Mouse (Mus musculus) hindbrain, postnatal 0 days (tissue): ENCODE data around the gene Olfr1023. TPM values are rescaled to one million over a fixed set of nuclear protein-coding genes. Genes with fewer than 3 reads are reported as not detected.

Experiments used
- ATAC-seq: fragments of 200-750 bp; cut with Nextera tagmentation; 2 replicates; pipeline ENCODE4 v1.8.0; 2017; ENCODE audit warnings: mild to moderate bottlenecking, moderate TSS enrichment, moderate library complexity
- DNase-seq: peaks from one replicate; pipeline ENCODE4 v3.0.0-alpha.2; 2015; ENCODE audit warnings: low spot score
- H3K27ac ChIP-seq: fragments of 300-500 bp; sonication (generic); 2 replicates; pipeline ENCODE4 v1.5.1; 2014; ENCODE audit warnings: mild to moderate bottlenecking
- H3K27me3 ChIP-seq: fragments of 300-500 bp; sonication (generic); 2 replicates; pipeline ENCODE4 v1.6.1; 2014; ENCODE audit warnings: low read length, mixed read lengths; ENCODE audit not compliant: insufficient read depth
- H3K36me3 ChIP-seq: fragments of 300-500 bp; sonication (generic); 2 replicates; pipeline ENCODE4 v1.6.1; 2014; ENCODE audit warnings: low read length, mixed read lengths; ENCODE audit not compliant: insufficient read depth
- H3K4me1 ChIP-seq: fragments of 300-500 bp; sonication (generic); 2 replicates; pipeline ENCODE4 v1.6.1; 2014; ENCODE audit warnings: antibody characterized with exemption, low read length, mixed read lengths; ENCODE audit not compliant: insufficient read depth
- H3K4me2 ChIP-seq: fragments of 300-500 bp; sonication (generic); 2 replicates; pipeline ENCODE4 v1.6.1; 2014; ENCODE audit warnings: low read depth, mild to moderate bottlenecking, low read length, moderate library complexity, mixed read lengths
- H3K4me3 ChIP-seq: fragments of 300-500 bp; sonication (generic); 2 replicates; pipeline ENCODE4 v1.5.1; 2014; ENCODE audit warnings: low read length
- H3K9ac ChIP-seq: fragments of 300-500 bp; sonication (generic); replicated peaks from 2 replicates; pipeline ENCODE4 v1.6.1; 2014; ENCODE audit warnings: mild to moderate bottlenecking, low read length, moderate library complexity, mixed read lengths
- H3K9me3 ChIP-seq: fragments of 300-500 bp; sonication (generic); 2 replicates; pipeline ENCODE4 v1.6.1; 2016; ENCODE audit warnings: low read length, mixed read lengths
- CTCF ChIP-seq: IDR thresholded peaks from 2 replicates; pipeline ENCODE4 v1.5.1; 2016; ENCODE audit warnings: antibody characterized with exemption, control low read depth, low read depth
- WGBS: fragments of 180-500 bp; shearing (Covaris S2); extraction: QIAGEN DNeasy Blood & Tissue Kit; methylation state at CpG from one replicate; pipeline ENCODE4 v1.1.7; 2014; 5-methylcytosine and 5-hydroxymethylcytosine counted together
- polyA plus RNA-seq: library from polyadenylated mRNA; unstranded; fragments of >200 nt; fragmentation: Nextera tagmentation; extraction: Ambion mirVana; gene quantifications from 2 replicates; pipeline ENCODE4 v1.2.1, GENCODE M21; 2015
- total RNA-seq: library from RNA; depleted of rRNA; stranded (reverse); fragments of >200 nt; gene quantifications from 2 replicates; pipeline ENCODE4 v1.2.3, GENCODE M21; 2014; rRNA removed

The Olfr1023 gene
- total and polyA plus RNA-seq, 2 experiments from 2014 or later: not detected

DNA sequence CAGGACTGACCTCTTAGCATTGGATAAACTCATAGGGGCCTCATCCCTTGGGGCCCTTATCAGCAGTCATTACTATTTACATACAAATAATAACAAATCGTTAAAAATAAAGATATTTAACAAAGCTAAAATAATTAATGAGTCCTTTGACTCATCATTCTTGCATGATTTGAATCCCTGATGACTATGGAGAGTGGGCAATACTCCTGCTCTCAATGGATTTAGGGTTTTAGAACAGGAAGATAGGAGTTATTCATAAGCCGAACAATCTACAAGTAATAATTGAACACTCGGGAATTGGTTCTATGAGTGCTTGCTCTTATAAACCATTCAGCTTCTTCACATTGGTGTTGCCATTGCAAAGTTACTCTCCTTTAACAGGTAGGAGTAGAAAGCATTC is 35.8 kb downstream of the Olfr1023 start, which contains the start of gene Olfr1026:
Gene Olfr1026 (plus strand): TSS at position 301 of the 400 bp plus-strand sequence.
- no peak for DNase-seq
- whole genome bisulfite sequencing: 93% methylated on average over 3 of the region's 3 CpGs
- H3K4me1 ChIP-seq: no peaks in the 10 kb centered on the region
- H3K4me3 ChIP-seq: no peak within 1 kb of the TSS
- no peaks in the 10 kb centered on the region for H3K27me3 ChIP-seq
- no peak within 1 kb of the TSS for H3K4me2 ChIP-seq
- ATAC-seq: no peak
- H3K9ac ChIP-seq: no peak within 1 kb of the TSS
- no peak for TF ChIP-seq CTCF
- H3K27ac ChIP-seq: no peak within 1 kb of the TSS
- no peaks in the 10 kb centered on the region for H3K36me3 ChIP-seq
- no peaks in the 10 kb centered on the region for H3K9me3 ChIP-seq

Other genes with a start within 250 kb of the Olfr1023 start
- gene Olfr1002, start 234.9 kb upstream of the Olfr1023 start, total RNA-seq: not detected in 2 replicates
- not detected in 2 replicates for gene Olfr1002, start 234.9 kb upstream of the Olfr1023 start, polyA plus RNA-seq
- not detected in 2 replicates for gene Olfr154, start 221.2 kb upstream of the Olfr1023 start, total RNA-seq
- not detected in 2 replicates for gene Olfr154, start 221.2 kb upstream of the Olfr1023 start, polyA plus RNA-seq
- not detected in 2 replicates for gene Olfr1006, start 206.9 kb upstream of the Olfr1023 start, total RNA-seq
- not detected in 2 replicates for gene Olfr1006, start 206.9 kb upstream of the Olfr1023 start, polyA plus RNA-seq
- gene Olfr1008, start 196.2 kb upstream of the Olfr1023 start, total RNA-seq: not detected in 2 replicates
- not detected in 2 replicates for gene Olfr1008, start 196.2 kb upstream of the Olfr1023 start, polyA plus RNA-seq
- gene Olfr1009, start 170.2 kb upstream of the Olfr1023 start, total RNA-seq: not detected in 2 replicates
- gene Olfr1009, start 170.2 kb upstream of the Olfr1023 start, polyA plus RNA-seq: not detected in 2 replicates
- gene Olfr1012, start 122.9 kb upstream of the Olfr1023 start, total RNA-seq: not detected in 2 replicates
- gene Olfr1012, start 122.9 kb upstream of the Olfr1023 start, polyA plus RNA-seq: not detected in 2 replicates
- gene Olfr1013, start 118.5 kb upstream of the Olfr1023 start, total RNA-seq: not detected in 2 replicates
- gene Olfr1013, start 118.5 kb upstream of the Olfr1023 start, polyA plus RNA-seq: not detected in 2 replicates
- gene Olfr1014, start 112.9 kb upstream of the Olfr1023 start, total RNA-seq: not detected in 2 replicates
- not detected in 2 replicates for gene Olfr1014, start 112.9 kb upstream of the Olfr1023 start, polyA plus RNA-seq
- not detected in 2 replicates for gene Olfr1015, start 103.6 kb upstream of the Olfr1023 start, total RNA-seq
- not detected in 2 replicates for gene Olfr1015, start 103.6 kb upstream of the Olfr1023 start, polyA plus RNA-seq
- not detected in 2 replicates for gene Olfr1016, start 83.1 kb upstream of the Olfr1023 start, total RNA-seq
- not detected in 2 replicates for gene Olfr1016, start 83.1 kb upstream of the Olfr1023 start, polyA plus RNA-seq
- not detected in 2 replicates for gene Olfr1018, start 67.2 kb upstream of the Olfr1023 start, total RNA-seq
- not detected in 2 replicates for gene Olfr1018, start 67.2 kb upstream of the Olfr1023 start, polyA plus RNA-seq
- gene Olfr1019, start 40.2 kb upstream of the Olfr1023 start, total RNA-seq: not detected in 2 replicates
- not detected in 2 replicates for gene Olfr1019, start 40.2 kb upstream of the Olfr1023 start, polyA plus RNA-seq
- gene Olfr1020, start 38.6 kb upstream of the Olfr1023 start, total RNA-seq: not detected in 2 replicates
- gene Olfr1020, start 38.6 kb upstream of the Olfr1023 start, polyA plus RNA-seq: not detected in 2 replicates
- not detected in 2 replicates for gene Olfr1022, start 17.0 kb upstream of the Olfr1023 start, total RNA-seq
- gene Olfr1022, start 17.0 kb upstream of the Olfr1023 start, polyA plus RNA-seq: not detected in 2 replicates
- gene Olfr1024, start 19.4 kb downstream of the Olfr1023 start, total RNA-seq: not detected in 2 replicates
- gene Olfr1024, start 19.4 kb downstream of the Olfr1023 start, polyA plus RNA-seq: not detected in 2 replicates
- not detected in 2 replicates for gene Olfr1025-ps1, start 29.6 kb downstream of the Olfr1023 start, total RNA-seq
- gene Olfr1025-ps1, start 29.6 kb downstream of the Olfr1023 start, polyA plus RNA-seq: not detected in 2 replicates
- not detected in 2 replicates for gene Olfr1026, start 35.9 kb downstream of the Olfr1023 start, total RNA-seq
- not detected in 2 replicates for gene Olfr1026, start 35.9 kb downstream of the Olfr1023 start, polyA plus RNA-seq
- gene Olfr1028, start 64.8 kb downstream of the Olfr1023 start, total RNA-seq: not detected in 2 replicates
- gene Olfr1028, start 64.8 kb downstream of the Olfr1023 start, polyA plus RNA-seq: not detected in 2 replicates
- gene Olfr1029, start 88.3 kb downstream of the Olfr1023 start, total RNA-seq: not detected in 2 replicates
- gene Olfr1029, start 88.3 kb downstream of the Olfr1023 start, polyA plus RNA-seq: not detected in 2 replicates
- not detected in 2 replicates for gene Olfr1030, start 93.6 kb downstream of the Olfr1023 start, total RNA-seq
- gene Olfr1030, start 93.6 kb downstream of the Olfr1023 start, polyA plus RNA-seq: not detected in 2 replicates
- gene Olfr1031, start 104.7 kb downstream of the Olfr1023 start, total RNA-seq: not detected in 2 replicates
- not detected in 2 replicates for gene Olfr1031, start 104.7 kb downstream of the Olfr1023 start, polyA plus RNA-seq
- not detected in 2 replicates for gene Olfr1032, start 119.9 kb downstream of the Olfr1023 start, total RNA-seq
- gene Olfr1032, start 119.9 kb downstream of the Olfr1023 start, polyA plus RNA-seq: not detected in 2 replicates
- 0.21 and 1.1 TPM in 2 replicates for gene Olfr1033, start 135.0 kb downstream of the Olfr1023 start, total RNA-seq
- gene Olfr1033, start 135.0 kb downstream of the Olfr1023 start, polyA plus RNA-seq: 0.29 and 1.6 TPM in 2 replicates
- gene Olfr1034, start 160.2 kb downstream of the Olfr1023 start, total RNA-seq: 0.05 TPM in 1 of 2 replicates, not detected in the other
- gene Olfr1034, start 160.2 kb downstream of the Olfr1023 start, polyA plus RNA-seq: 0.04 TPM in 1 of 2 replicates, not detected in the other
- gene Olfr1036, start 188.4 kb downstream of the Olfr1023 start, total RNA-seq: not detected in 2 replicates
- gene Olfr1036, start 188.4 kb downstream of the Olfr1023 start, polyA plus RNA-seq: not detected in 2 replicates
- not detected in 2 replicates for gene Olfr1037, start 201.7 kb downstream of the Olfr1023 start, total RNA-seq
- not detected in 2 replicates for gene Olfr1037, start 201.7 kb downstream of the Olfr1023 start, polyA plus RNA-seq